15 mouse cellular contexts compared by ENCODE assay signal in genomic region chr6:28259750-28260149, GRCm38 (mm10).
"Had no signal": no experiment of that assay in that cellular context is flagged by ENCODE, and none has a peak within 500 bp of the region (broad histone marks: within the 10 kb centered on the region; RNA-seq: fewer than 3 reads in every experiment).

No protein-coding gene starts in this region.

- H3K9me3 ChIP-seq: kidney, embryonic 15.5 days; limb, embryonic 10.5 days; midbrain, embryonic 13.5 days; neural tube, embryonic 15.5 days had no signal

- DNase-seq: kidney, adult 2 months; kidney, postnatal 14 days; lung, embryonic 14.5 days; lung, postnatal 10 days; lung, postnatal 4 days; right cerebral cortex, adult 18-20 months; right cerebral cortex, postnatal 25 days; thymus, postnatal 4 days had no signal

- H3K27ac ChIP-seq: kidney, embryonic 15.5 days; left cerebral cortex, adult 2 months; limb, embryonic 10.5 days; midbrain, embryonic 13.5 days; neural tube, embryonic 15.5 days; stomach, postnatal 0 days had no signal

- H3K27me3 ChIP-seq: kidney, embryonic 15.5 days had no signal

- ATAC-seq: intestine, embryonic 16.5 days; midbrain, embryonic 13.5 days had no signal
